Mouse (Mus musculus) bone marrow, adult 2 months (tissue): Measurements from ENCODE around the gene Edc3.

Experiments
- CTCF ChIP-seq: fragments of 200-500 bp; IDR thresholded peaks from 2 replicates; pipeline ENCODE4 v1.5.1; 2011; ENCODE audit warnings: low read length, control low read depth; ENCODE audit not compliant: control insufficient read depth, insufficient read depth
- POLR2A ChIP-seq: fragments of 200-500 bp; IDR thresholded peaks from 2 replicates; pipeline ENCODE4 v1.6.1; 2011; ENCODE audit warnings: low read depth, mild to moderate bottlenecking, control low read depth, low read length, borderline replicate concordance; ENCODE audit not compliant: control insufficient read depth

- TF ChIP-seq POLR2A, result no peak
- no peak for TF ChIP-seq CTCF
Observed at GRCm38 (mm10) chr9:57706496-57706895, 1.8 kb upstream of the Edc3 start.
